Mouse (Mus musculus) brain, embryonic 14.5 days (tissue): ENCODE data around the gene 9330159F19Rik.

Experiments
- CTCF ChIP-seq: fragments of 200-500 bp; IDR thresholded peaks from 2 replicates; pipeline ENCODE4 v1.5.1; 2012; ENCODE audit warnings: inconsistent platforms, mild to moderate bottlenecking, moderate library complexity, borderline replicate concordance; ENCODE audit not compliant: insufficient read depth, insufficient read length; ENCODE audit errors: extremely low read depth
- POLR2A ChIP-seq: fragments of 200-500 bp; IDR thresholded peaks from 2 replicates; pipeline ENCODE4 v1.6.1; 2012; ENCODE audit warnings: mild to moderate bottlenecking, inconsistent platforms, borderline replicate concordance; ENCODE audit not compliant: poor library complexity, insufficient read depth, insufficient read length, severe bottlenecking; ENCODE audit errors: extremely low read depth

DNA sequence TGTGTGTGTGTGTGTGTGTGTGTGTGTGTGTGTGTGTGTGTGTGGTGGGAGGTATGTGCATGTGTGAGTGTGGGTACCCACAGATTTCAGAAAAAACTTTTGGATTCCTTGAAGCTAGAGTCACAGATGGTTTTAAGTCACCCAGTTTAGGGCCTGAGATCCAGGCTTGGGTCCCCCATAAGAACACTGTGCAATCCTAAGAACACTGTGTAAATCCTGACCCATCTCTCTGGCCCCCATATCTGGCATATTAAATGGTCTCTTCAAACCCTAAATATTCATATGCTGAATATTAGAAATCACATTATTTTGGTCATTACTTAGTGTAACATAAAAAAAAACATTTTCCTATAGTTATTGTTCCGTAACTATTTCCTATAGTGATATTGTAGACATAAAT lies 5.6 kb downstream of the 9330159F19Rik start:
- no peak for TF ChIP-seq CTCF
- TF ChIP-seq POLR2A, result no peak
